Mouse (Mus musculus): Measurements from ENCODE around the gene Rpp21.

The Rpp21 gene

GRCm38 (mm10) chr17:36257969-36258368 is at the start of gene Rpp21:
Rpp21 (minus strand) TSS chr17:36258069.
- no peak for DNase-seq (ENCODE audit: low spot score in 2 of 2)

- DNase-seq (ENCODE audit: low spot score in 2 of 2), result no peak
Observed at GRCm38 (mm10) chr17:36286390-36286789, 28.5 kb upstream of the Rpp21 start, which contains the start of gene H2-M10.2. H2-M10.2 (minus strand) TSS chr17:36286490.

GRCm38 (mm10) chr17:36281521-36282245 is 23.8 kb upstream of the Rpp21 start:
- DNase-seq (ENCODE audit: low spot score in 2 of 2), result no peak

- no peak for DNase-seq (ENCODE audit: low spot score in 2 of 2)
Observed at GRCm38 (mm10) chr17:36274776-36275175, 16.9 kb upstream of the Rpp21 start.

- DNase-seq (ENCODE audit: low spot score in 2 of 2), result no peak
Observed at GRCm38 (mm10) chr17:36273796-36274195, 15.9 kb upstream of the Rpp21 start.

- no peak for DNase-seq (ENCODE audit: low spot score in 2 of 2)
Observed at GRCm38 (mm10) chr17:36272643-36273366, 14.9 kb upstream of the Rpp21 start.

GRCm38 (mm10) chr17:36271586-36272256 is 13.9 kb upstream of the Rpp21 start, which contains the start of gene Trim39:
Trim39 (minus strand) TSS chr17:36272247.
- peak; percentile 67 to 85 for DNase-seq (ENCODE audit: low spot score in 2 of 2)

GRCm38 (mm10) chr17:36270956-36271585 is 13.2 kb upstream of the Rpp21 start:
- DNase-seq (ENCODE audit: low spot score in 2 of 2), result peak; percentile 70 to 87

GRCm38 (mm10) chr17:36265834-36266233 is 8.0 kb upstream of the Rpp21 start:
- no peak for DNase-seq (ENCODE audit: low spot score in 2 of 2)

- no peak for DNase-seq (ENCODE audit: low spot score in 2 of 2)
Observed at GRCm38 (mm10) chr17:36264273-36264925, 6.5 kb upstream of the Rpp21 start.

- DNase-seq (ENCODE audit: low spot score in 2 of 2), result no peak
Observed at GRCm38 (mm10) chr17:36261511-36262166, 3.8 kb upstream of the Rpp21 start.

- peak; percentile 53 to 80 for DNase-seq (ENCODE audit: low spot score in 2 of 2)
Observed at GRCm38 (mm10) chr17:36257241-36257947, 475 bp downstream of the Rpp21 start.

GRCm38 (mm10) chr17:36253087-36253600 is 4.7 kb downstream of the Rpp21 start:
- no peak for DNase-seq (ENCODE audit: low spot score in 2 of 2)

- no peak for DNase-seq (ENCODE audit: low spot score in 2 of 2)
Observed at GRCm38 (mm10) chr17:36252250-36252876, 5.5 kb downstream of the Rpp21 start.

- no peak for DNase-seq (ENCODE audit: low spot score in 2 of 2)
Observed at GRCm38 (mm10) chr17:36248886-36249285, 9.0 kb downstream of the Rpp21 start.

- DNase-seq (ENCODE audit: low spot score in 2 of 2), result no peak
Observed at GRCm38 (mm10) chr17:36245741-36246140, 12.1 kb downstream of the Rpp21 start.

- DNase-seq (ENCODE audit: low spot score in 2 of 2), result no peak
Observed at GRCm38 (mm10) chr17:36244031-36244430, 13.8 kb downstream of the Rpp21 start.

- DNase-seq (ENCODE audit: low spot score in 2 of 2), result no peak
Observed at GRCm38 (mm10) chr17:36240637-36241213, 17.1 kb downstream of the Rpp21 start.

GRCm38 (mm10) chr17:36237321-36237921 is 20.4 kb downstream of the Rpp21 start:
- DNase-seq (ENCODE audit: low spot score in 2 of 2), result no peak

All from left cerebral cortex, adult 9 months (tissue).